Mouse (Mus musculus) lung, embryonic 14.5 days (tissue): Measurements from ENCODE around the gene Nat9. TPM values are rescaled to one million over a fixed set of nuclear protein-coding genes. Genes with fewer than 3 reads are reported as not detected.
A peak's percentile ranks its signal among the peaks of the same experiment; 100 is the strongest.

Experiments
- ATAC-seq: fragments of 200-750 bp; cut with Nextera tagmentation; 2 replicates; pipeline ENCODE4 v1.8.0; 2017; ENCODE audit warnings: mild to moderate bottlenecking, moderate TSS enrichment, moderate library complexity; ENCODE audit not compliant: insufficient read depth
- DNase-seq: peaks from one replicate; pipeline ENCODE4 v3.0.0-alpha.2; 2015
- H3K27ac ChIP-seq: fragments of 300-500 bp; sonication (generic); 2 replicates; pipeline ENCODE4 v1.5.1; 2014; ENCODE audit warnings: low read depth, mild to moderate bottlenecking, moderate library complexity
- H3K27me3 ChIP-seq: fragments of 300-500 bp; sonication (generic); 2 replicates; pipeline ENCODE4 v1.6.1; 2014; ENCODE audit warnings: low read length, control low read depth; ENCODE audit not compliant: insufficient read depth
- H3K36me3 ChIP-seq: fragments of 300-500 bp; sonication (generic); 2 replicates; pipeline ENCODE4 v1.6.1; 2014; ENCODE audit warnings: control low read depth; ENCODE audit not compliant: insufficient read depth
- H3K4me1 ChIP-seq: fragments of 300-500 bp; sonication (generic); 2 replicates; pipeline ENCODE4 v1.6.1; 2014; ENCODE audit warnings: antibody characterized with exemption, control low read depth; ENCODE audit not compliant: insufficient read depth
- H3K4me2 ChIP-seq: fragments of 300-500 bp; sonication (generic); 2 replicates; pipeline ENCODE4 v1.6.1; 2014; ENCODE audit warnings: mild to moderate bottlenecking
- H3K4me3 ChIP-seq: fragments of 300-500 bp; sonication (generic); 2 replicates; pipeline ENCODE4 v1.5.1; 2014; ENCODE audit warnings: low read depth, low read length
- H3K9ac ChIP-seq: fragments of 300-500 bp; sonication (generic); 2 replicates; pipeline ENCODE4 v1.6.1; 2014
- H3K9me3 ChIP-seq: fragments of 300-500 bp; sonication (generic); 2 replicates; pipeline ENCODE4 v1.6.1; 2016; ENCODE audit warnings: low read depth, low read length, control low read depth
- CTCF ChIP-seq: IDR thresholded peaks from 2 replicates; pipeline ENCODE4 v1.5.1; 2016; ENCODE audit warnings: antibody characterized with exemption, low read depth
- WGBS: fragments of 180-500 bp; shearing (Covaris S2); extraction: QIAGEN DNeasy Blood & Tissue Kit; methylation state at CpG from one replicate; pipeline ENCODE4 v1.1.7; 2014; 5-methylcytosine and 5-hydroxymethylcytosine counted together
- polyA plus RNA-seq: library from polyadenylated mRNA; unstranded; fragments of >200 nt; fragmentation: Nextera tagmentation; extraction: Ambion mirVana; gene quantifications from 2 replicates; pipeline ENCODE4 v1.2.1, GENCODE M21; 2014

Nat9 gene
- polyA plus RNA-seq, 1 experiment from 2014 or later = 17.9 TPM

GRCm38 (mm10) chr11:115231168-115231915 lies 43.7 kb upstream of the Nat9 start:
- Histone ChIP-seq H3K36me3 (no peaks in the 10 kb centered on the region; the same call in 1 of the 2 replicates), H3K27me3 (peaks cover 11% of the 10 kb centered on the region; the same call in 1 of the 2 replicates), H3K27ac (no peak overlapping the region), H3K4me1 (peaks cover 16% of the 10 kb centered on the region; the same call in 1 of the 2 replicates), H3K4me2 (no peak overlapping the region), H3K9ac (no peak overlapping the region), H3K4me3 (no peak overlapping the region), H3K9me3 (no peaks in the 10 kb centered on the region)
- no peak for TF ChIP-seq CTCF
- no peak for ATAC-seq
- 37% methylated on average over 14 of the region's 14 CpGs for WGBS
- peak; percentile 57 for DNase-seq

- H3K4me3 ChIP-seq = no peak overlapping the region
- peaks cover 11% of the 10 kb centered on the region; the same call in 1 of the 2 replicates for H3K27me3 ChIP-seq
- ATAC-seq (no peak), DNase-seq (no peak)
- TF ChIP-seq CTCF = no peak
- H3K9ac ChIP-seq = no peak overlapping the region
- no peaks in the 10 kb centered on the region; the same call in 1 of the 2 replicates for H3K36me3 ChIP-seq
- no peaks in the 10 kb centered on the region for H3K9me3 ChIP-seq
- H3K27ac ChIP-seq = no peak overlapping the region
- WGBS = 43% methylated on average over 15 of the region's 15 CpGs
- peaks cover 12% of the 10 kb centered on the region; the same call in 1 of the 2 replicates for H3K4me1 ChIP-seq
- H3K4me2 ChIP-seq = no peak overlapping the region
These were observed 41.6 kb upstream of the Nat9 start for GRCm38 (mm10) chr11:115229021-115229930.

DNA sequence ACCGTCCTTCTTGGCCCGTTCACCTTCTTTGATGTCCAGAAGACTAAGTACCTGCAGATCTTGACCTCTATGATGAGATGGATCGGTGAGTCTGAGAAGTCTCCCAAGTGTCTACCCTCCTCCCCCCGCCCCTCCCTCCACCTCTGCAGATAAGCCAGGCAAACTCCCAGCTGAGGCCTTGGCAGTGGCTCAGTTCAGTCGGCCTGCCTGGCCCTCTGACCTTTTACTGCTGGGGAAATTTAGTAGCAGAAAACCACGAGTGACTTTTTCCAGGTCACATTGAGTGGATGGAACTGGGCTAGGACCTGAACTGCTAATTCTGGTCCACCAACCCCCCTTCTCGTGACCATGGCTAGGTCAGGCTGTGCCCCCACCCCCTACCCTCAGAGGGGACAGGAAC lies 40.8 kb upstream of the Nat9 start:
- WGBS = 49% methylated on average over 7 of the region's 7 CpGs
- Histone ChIP-seq H3K36me3 (no peaks in the 10 kb centered on the region; the same call in 1 of the 2 replicates), H3K27ac (no peak overlapping the region), H3K4me1 (peaks cover 20% of the 10 kb centered on the region), H3K9me3 (no peaks in the 10 kb centered on the region), H3K9ac (no peak overlapping the region), H3K4me3 (no peak overlapping the region), H3K27me3 (peaks cover 16% of the 10 kb centered on the region; the same call in 1 of the 2 replicates), H3K4me2 (no peak overlapping the region)
- no peak for ATAC-seq
- DNase-seq = no peak
- no peak for TF ChIP-seq CTCF

- no peak overlapping the region for H3K27ac ChIP-seq
- no peak for ATAC-seq
- WGBS = 40% methylated on average over 12 of the region's 12 CpGs
These were observed 40.0 kb upstream of the Nat9 start for GRCm38 (mm10) chr11:115227640-115228039.

DNA sequence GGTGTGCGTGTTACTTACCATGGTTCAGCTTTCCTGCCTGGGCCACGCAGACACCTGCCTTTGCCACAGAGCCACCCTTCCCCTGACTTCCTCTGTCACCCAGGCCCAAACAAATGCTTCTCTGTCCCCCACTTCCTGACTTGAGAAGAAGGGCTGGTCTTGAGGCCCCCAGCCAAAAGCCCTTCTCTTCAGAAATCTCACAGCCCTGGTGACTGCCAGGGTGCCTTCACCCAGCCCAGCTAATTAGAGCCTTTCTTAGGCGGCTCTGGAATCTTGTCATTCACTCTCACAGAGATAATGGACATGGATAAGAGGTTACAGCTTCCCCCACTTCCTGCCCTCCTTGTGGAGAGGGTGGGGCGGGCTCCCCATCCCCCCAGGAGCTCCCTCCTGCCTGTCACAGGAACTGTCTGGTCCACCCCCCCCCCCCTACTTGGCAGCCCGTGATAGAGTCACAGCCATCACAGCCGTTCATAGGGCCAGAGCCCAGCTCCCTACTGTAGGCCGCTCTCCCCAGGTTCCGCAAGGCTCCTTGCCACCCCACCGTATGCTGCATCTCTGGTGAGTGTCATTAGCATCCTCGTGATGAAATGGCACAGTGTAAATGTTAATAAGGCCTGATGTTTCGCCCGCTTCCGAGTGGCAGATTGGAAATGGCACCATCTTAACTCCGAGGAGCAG lies 39.3 kb upstream of the Nat9 start:
- Histone ChIP-seq H3K9me3 (no peaks in the 10 kb centered on the region), H3K4me3 (no peak overlapping the region), H3K4me2 (no peak overlapping the region), H3K27me3 (peaks cover 19% of the 10 kb centered on the region; the same call in 1 of the 2 replicates), H3K36me3 (no peaks in the 10 kb centered on the region; the same call in 1 of the 2 replicates), H3K9ac (no peak overlapping the region), H3K27ac (no peak overlapping the region), H3K4me1 (peaks cover 35% of the 10 kb centered on the region)
- DNase-seq (no peak), ATAC-seq (no peak)
- no peak for TF ChIP-seq CTCF
- 56% methylated on average over 14 of the region's 14 CpGs for WGBS

More at GRCm38 (mm10) chr11:115227640-115228039, 40.0 kb upstream of the Nat9 start:
- Histone ChIP-seq H3K4me1 (peaks cover 28% of the 10 kb centered on the region), H3K9ac (no peak overlapping the region), H3K36me3 (no peaks in the 10 kb centered on the region; the same call in 1 of the 2 replicates), H3K4me3 (no peak overlapping the region), H3K4me2 (no peak overlapping the region), H3K27me3 (peaks cover 19% of the 10 kb centered on the region; the same call in 1 of the 2 replicates), H3K9me3 (no peaks in the 10 kb centered on the region)
- no peak for DNase-seq
- TF ChIP-seq CTCF = no peak

DNA sequence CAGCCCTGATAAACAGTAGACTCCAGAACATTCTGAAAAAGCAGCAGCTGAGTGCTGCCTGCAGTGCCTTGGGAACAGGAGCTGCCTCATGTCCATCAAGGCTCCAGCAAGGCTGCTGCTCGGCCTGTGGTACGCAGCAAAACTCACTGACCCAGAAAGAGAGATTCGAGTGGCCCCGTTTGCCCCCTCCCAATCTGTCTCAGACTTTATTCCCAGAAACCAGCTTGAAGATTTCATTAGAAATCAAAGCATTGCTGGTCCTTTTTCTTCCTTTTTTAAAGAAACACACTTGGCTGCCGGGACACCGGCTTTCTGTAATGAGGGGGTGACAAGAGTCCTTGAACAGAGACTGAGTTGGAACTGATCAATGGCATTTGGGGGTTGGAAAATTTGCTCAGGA lies 37.6 kb upstream of the Nat9 start:
- no peak for ATAC-seq
- TF ChIP-seq CTCF = no peak
- no peaks in the 10 kb centered on the region for H3K9me3 ChIP-seq

More for the DNA sequence above, 37.6 kb upstream of the Nat9 start:
- H3K27ac ChIP-seq = no peak overlapping the region
- peaks cover 34% of the 10 kb centered on the region for H3K4me1 ChIP-seq
- no peak for DNase-seq
- peaks cover 18% of the 10 kb centered on the region; the same call in 1 of the 2 replicates for H3K27me3 ChIP-seq
- 82% methylated on average over 6 of the region's 6 CpGs for WGBS
- no peaks in the 10 kb centered on the region; the same call in 1 of the 2 replicates for H3K36me3 ChIP-seq
- no peak overlapping the region for H3K4me2 ChIP-seq
- H3K9ac ChIP-seq = no peak overlapping the region
- H3K4me3 ChIP-seq = no peak overlapping the region
